Mouse (Mus musculus): ENCODE measurements around the gene Krt20.

DNA sequence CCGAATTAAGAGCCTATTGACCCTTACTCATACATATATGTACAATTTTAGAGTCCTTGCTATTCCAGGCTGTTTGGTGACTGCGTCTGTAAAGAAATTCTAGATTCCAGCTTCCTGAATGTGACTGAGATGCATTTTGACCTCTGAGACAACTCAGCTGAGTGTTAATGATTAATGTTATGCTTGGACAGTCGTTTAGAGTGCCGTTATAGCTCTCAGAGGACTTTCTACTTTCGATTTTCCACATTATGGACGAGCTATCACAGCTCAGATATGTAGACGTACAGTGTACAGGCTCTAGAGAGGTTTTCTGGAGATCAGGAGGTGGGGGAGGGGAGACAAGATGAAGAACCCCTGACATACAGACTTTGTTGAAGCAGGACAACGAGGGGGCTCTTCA is 3.3 kb upstream of the Krt20 start:
- TF ChIP-seq CTCF (conservative IDR thresholded peaks at IDR 0.05; ENCODE audit: low read length), result no peak
- TF ChIP-seq POU5F1 (IDR thresholded peaks at IDR 0.05; ENCODE audit: borderline replicate concordance, low read length), result no peak
- TF ChIP-seq NANOG (IDR thresholded peaks at IDR 0.05; ENCODE audit: borderline replicate concordance, low read length), result no peak

All from E14TG2a.4 (cell line).